Mouse (Mus musculus) hindbrain, embryonic 15.5 days (tissue): ENCODE measurements at regions not wholly inside any gene's neighbourhood (a gene's known extent, or its start where the extent isn't known, plus 50 kb on each side); places are given as distances from the start of the nearest gene placed in this dataset.
"Not testable (repeated sequence)": the region's sequence is repeated elsewhere in the genome, so short reads cannot be mapped to it uniquely, and the experiment has no call there.

Experiments used
- ATAC-seq: fragments of 200-750 bp; cut with Nextera tagmentation; 2 replicates; pipeline ENCODE4 v1.8.0; 2017; ENCODE audit warnings: low read depth, moderate number of reproducible peaks, moderate TSS enrichment; ENCODE audit not compliant: low FRiP score
- H3K27ac ChIP-seq: fragments of 300-500 bp; sonication (generic); replicated peaks from 2 replicates; pipeline ENCODE4 v1.5.1; 2015; ENCODE audit warnings: mild to moderate bottlenecking, inconsistent platforms
- H3K27me3 ChIP-seq: fragments of 300-500 bp; sonication (generic); 2 replicates; pipeline ENCODE4 v1.6.1; 2015; ENCODE audit warnings: control low read depth, inconsistent platforms
- H3K36me3 ChIP-seq: fragments of 300-500 bp; sonication (generic); 2 replicates; pipeline ENCODE4 v1.6.1; 2015; ENCODE audit warnings: control low read depth, inconsistent platforms
- H3K4me1 ChIP-seq: fragments of 300-500 bp; sonication (generic); replicated peaks from 2 replicates; pipeline ENCODE4 v1.6.1; 2015; ENCODE audit warnings: control low read depth, inconsistent platforms
- H3K4me2 ChIP-seq: fragments of 300-500 bp; sonication (generic); 2 replicates; pipeline ENCODE4 v1.6.1; 2015; ENCODE audit warnings: moderate library complexity, mild to moderate bottlenecking, inconsistent platforms
- H3K4me3 ChIP-seq: fragments of 300-500 bp; sonication (generic); 2 replicates; pipeline ENCODE4 v1.5.1; 2015; ENCODE audit warnings: mild to moderate bottlenecking, inconsistent platforms
- H3K9ac ChIP-seq: fragments of 300-500 bp; sonication (generic); 2 replicates; pipeline ENCODE4 v1.6.1; 2015; ENCODE audit warnings: inconsistent platforms
- H3K9me3 ChIP-seq: fragments of 300-500 bp; sonication (generic); 2 replicates; pipeline ENCODE4 v1.6.1; 2016; ENCODE audit warnings: control low read depth, inconsistent platforms
- WGBS: fragments of 180-500 bp; shearing (Covaris S2); methylation state at CpG from one replicate; pipeline ENCODE4 v1.1.7; 2015; 5-methylcytosine and 5-hydroxymethylcytosine counted together

DNA sequence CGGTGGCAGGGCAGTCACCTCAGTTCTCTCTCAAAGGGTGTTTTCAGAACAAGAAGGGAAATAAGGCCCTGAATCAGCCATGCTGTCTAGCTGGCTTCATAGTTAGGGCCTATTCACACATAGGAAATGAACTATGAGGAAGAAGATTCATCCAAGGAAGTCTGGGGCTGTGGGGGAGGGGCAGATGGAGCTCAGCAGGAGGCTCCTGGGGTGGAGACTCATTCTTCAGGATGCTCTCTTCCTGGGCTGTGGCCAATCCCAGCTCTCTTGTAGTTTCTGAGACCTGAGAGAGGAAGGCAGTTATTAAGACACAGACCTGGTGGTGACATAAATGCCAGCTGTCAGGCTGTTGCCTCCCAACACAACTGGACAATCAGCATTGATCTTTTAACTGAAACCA, 149.4 kb upstream of the Speer4f2 start:
- not testable (repeated sequence) for H3K9ac ChIP-seq, H3K4me1 ChIP-seq, ATAC-seq, H3K9me3 ChIP-seq, H3K4me2 ChIP-seq, H3K27ac ChIP-seq, H3K4me3 ChIP-seq, H3K27me3 ChIP-seq, H3K36me3 ChIP-seq
- WGBS: 85% methylated on average over 1 of the region's 1 CpGs

GRCm38 (mm10) chr5:17247732-17248606, 125.0 kb upstream of the Speer4f2 start:
- Histone ChIP-seq H3K4me2 (no peak overlapping the region), H3K9me3 (no peaks in the 10 kb centered on the region), H3K27ac (no peak overlapping the region), H3K36me3 (no peaks in the 10 kb centered on the region), H3K27me3 (no peaks in the 10 kb centered on the region), H3K4me1 (no peaks in the 10 kb centered on the region), H3K9ac (no peak overlapping the region), H3K4me3 (no peak overlapping the region)
- WGBS: 90% methylated on average over 5 of the region's 5 CpGs
- no peak for ATAC-seq

GRCm38 (mm10) chr5:17260541-17261325, 112.2 kb upstream of the Speer4f2 start:
- Histone ChIP-seq H3K27ac (no peak overlapping the region), H3K4me3 (no peak overlapping the region), H3K9ac (no peak overlapping the region), H3K27me3 (no peaks in the 10 kb centered on the region), H3K36me3 (no peaks in the 10 kb centered on the region), H3K4me2 (no peak overlapping the region), H3K4me1 (no peaks in the 10 kb centered on the region), H3K9me3 (no peaks in the 10 kb centered on the region)
- 78% methylated on average over 2 of the region's 2 CpGs for WGBS
- ATAC-seq: no peak

- Histone ChIP-seq H3K9me3 (no peaks in the 10 kb centered on the region), H3K4me1 (no peaks in the 10 kb centered on the region), H3K36me3 (no peaks in the 10 kb centered on the region), H3K27me3 (no peaks in the 10 kb centered on the region), H3K4me3 (no peak overlapping the region), H3K27ac (no peak overlapping the region), H3K4me2 (no peak overlapping the region), H3K9ac (no peak overlapping the region)
- ATAC-seq: no peak
- WGBS: 86% methylated on average over 1 of the region's 1 CpGs
These were observed 110.9 kb upstream of the Speer4f2 start for GRCm38 (mm10) chr5:17262126-17262525.

- no peak overlapping the region for H3K27ac ChIP-seq
- no peaks in the 10 kb centered on the region for H3K9me3 ChIP-seq
- H3K27me3 ChIP-seq: no peaks in the 10 kb centered on the region
- H3K4me3 ChIP-seq: no peak overlapping the region
- WGBS: 88% methylated on average over 2 of the region's 2 CpGs
- no peaks in the 10 kb centered on the region for H3K36me3 ChIP-seq
- no peaks in the 10 kb centered on the region for H3K4me1 ChIP-seq
- no peak overlapping the region for H3K4me2 ChIP-seq
- ATAC-seq: no peak
- H3K9ac ChIP-seq: no peak overlapping the region
These were observed 101.8 kb upstream of the Speer4f2 start for GRCm38 (mm10) chr5:17271153-17271552.

GRCm38 (mm10) chr5:17271722-17272479, 101.1 kb upstream of the Speer4f2 start:
- no peaks in the 10 kb centered on the region for H3K4me1 ChIP-seq
- H3K27ac ChIP-seq: no peak overlapping the region
- ATAC-seq: no peak
- H3K9me3 ChIP-seq: no peaks in the 10 kb centered on the region
- no peaks in the 10 kb centered on the region for H3K36me3 ChIP-seq
- 93% methylated on average over 3 of the region's 3 CpGs for WGBS
- no peak overlapping the region for H3K4me3 ChIP-seq
- no peak overlapping the region for H3K9ac ChIP-seq
- H3K27me3 ChIP-seq: no peaks in the 10 kb centered on the region
- H3K4me2 ChIP-seq: no peak overlapping the region

- no peak overlapping the region for H3K27ac ChIP-seq
- H3K36me3 ChIP-seq: no peaks in the 10 kb centered on the region
- no peak overlapping the region for H3K4me3 ChIP-seq
- H3K4me1 ChIP-seq: no peaks in the 10 kb centered on the region
- H3K4me2 ChIP-seq: no peak overlapping the region
- H3K27me3 ChIP-seq: no peaks in the 10 kb centered on the region
- H3K9me3 ChIP-seq: no peaks in the 10 kb centered on the region
- WGBS: 93% methylated on average over 2 of the region's 2 CpGs
- no peak overlapping the region for H3K9ac ChIP-seq
- no peak for ATAC-seq
These were observed 97.6 kb upstream of the Speer4f2 start for GRCm38 (mm10) chr5:17275346-17275745.

DNA sequence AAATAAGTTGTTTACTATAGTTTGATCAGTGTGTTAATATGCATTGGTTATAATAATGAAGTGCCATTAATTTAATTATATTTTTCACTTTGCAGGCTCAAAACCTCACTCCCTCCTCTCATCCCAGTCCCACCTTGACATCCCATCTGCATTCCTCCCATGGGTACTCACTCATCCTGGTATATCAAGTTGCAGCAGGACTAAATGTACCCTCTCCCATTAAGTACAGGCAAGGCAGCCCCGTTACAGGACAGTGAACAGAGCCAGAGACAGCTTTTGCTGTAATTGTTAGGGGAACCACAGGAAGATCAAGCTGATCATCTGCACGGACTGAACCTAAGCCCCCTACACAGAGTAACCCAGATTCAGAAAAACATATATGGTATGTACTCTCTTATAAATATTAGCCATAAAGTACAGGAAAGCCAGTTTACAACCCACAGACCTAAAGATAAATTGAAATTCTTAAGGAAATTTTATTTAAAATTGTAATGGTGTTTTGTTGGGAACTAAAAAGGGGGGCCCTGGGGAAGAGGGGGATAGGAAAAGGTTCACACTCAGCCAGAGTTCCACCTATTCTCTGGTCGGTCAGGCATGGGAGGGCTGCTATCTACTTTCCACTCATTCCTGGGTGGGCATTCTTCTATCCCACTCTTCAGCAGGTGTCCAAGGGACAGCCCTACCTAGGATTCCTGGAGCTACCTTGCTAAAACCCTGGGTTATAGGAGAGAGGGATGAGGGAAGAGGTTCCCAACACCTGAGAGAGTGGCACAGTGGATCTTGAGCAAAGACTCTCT, 96.0 kb upstream of the Speer4f2 start:
- 86% methylated on average over 3 of the region's 3 CpGs for WGBS
- Histone ChIP-seq H3K4me3 (no peak overlapping the region), H3K27me3 (no peaks in the 10 kb centered on the region), H3K9ac (no peak overlapping the region), H3K4me1 (no peaks in the 10 kb centered on the region), H3K27ac (no peak overlapping the region), H3K9me3 (no peaks in the 10 kb centered on the region), H3K36me3 (no peaks in the 10 kb centered on the region), H3K4me2 (no peak overlapping the region)
- ATAC-seq: no peak

- Histone ChIP-seq H3K27me3 (no peaks in the 10 kb centered on the region), H3K9me3 (no peaks in the 10 kb centered on the region), H3K36me3 (no peaks in the 10 kb centered on the region), H3K4me2 (no peak overlapping the region), H3K4me1 (no peaks in the 10 kb centered on the region), H3K9ac (no peak overlapping the region), H3K4me3 (no peak overlapping the region), H3K27ac (no peak overlapping the region)
- no peak for ATAC-seq
- 86% methylated on average over 4 of the region's 4 CpGs for WGBS
These were observed 92.8 kb upstream of the Speer4f2 start for GRCm38 (mm10) chr5:17280203-17280602.

DNA sequence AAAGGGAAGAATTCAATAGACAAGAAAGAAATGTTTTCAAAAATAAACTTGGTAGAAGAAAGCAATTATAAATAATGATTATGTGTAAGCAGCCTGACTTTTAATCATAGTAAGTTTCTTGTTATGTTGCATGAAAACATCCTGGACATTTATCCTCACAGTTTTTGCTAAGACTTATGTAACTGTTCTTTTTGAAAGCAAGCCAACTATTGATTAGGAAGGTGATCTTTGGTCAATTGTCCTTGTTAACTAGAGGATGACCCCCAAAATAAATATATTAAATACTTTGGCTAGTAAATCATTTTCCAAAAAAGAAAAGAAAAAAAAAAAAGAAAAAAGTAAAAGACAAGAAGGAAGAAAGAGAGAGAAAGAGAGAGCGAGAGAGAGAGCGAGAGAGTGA, 92.0 kb upstream of the Speer4f2 start:
- Histone ChIP-seq H3K9ac (no peak overlapping the region), H3K4me2 (no peak overlapping the region), H3K36me3 (no peaks in the 10 kb centered on the region), H3K4me3 (no peak overlapping the region), H3K27me3 (no peaks in the 10 kb centered on the region), H3K9me3 (no peaks in the 10 kb centered on the region), H3K4me1 (no peaks in the 10 kb centered on the region), H3K27ac (no peak overlapping the region)
- ATAC-seq: no peak
- WGBS: 97% methylated on average over 2 of the region's 2 CpGs

- H3K27ac ChIP-seq: no peak overlapping the region
- H3K9me3 ChIP-seq: no peaks in the 10 kb centered on the region
- no peaks in the 10 kb centered on the region for H3K4me1 ChIP-seq
- no peak for ATAC-seq
- H3K36me3 ChIP-seq: no peaks in the 10 kb centered on the region
- H3K4me3 ChIP-seq: no peak overlapping the region
- no peak overlapping the region for H3K4me2 ChIP-seq
- WGBS: 90% methylated on average over 1 of the region's 1 CpGs
- no peak overlapping the region for H3K9ac ChIP-seq
- H3K27me3 ChIP-seq: no peaks in the 10 kb centered on the region
These were observed 84.0 kb upstream of the Speer4f2 start for GRCm38 (mm10) chr5:17289028-17289427.
